In the genomic region with DNA sequence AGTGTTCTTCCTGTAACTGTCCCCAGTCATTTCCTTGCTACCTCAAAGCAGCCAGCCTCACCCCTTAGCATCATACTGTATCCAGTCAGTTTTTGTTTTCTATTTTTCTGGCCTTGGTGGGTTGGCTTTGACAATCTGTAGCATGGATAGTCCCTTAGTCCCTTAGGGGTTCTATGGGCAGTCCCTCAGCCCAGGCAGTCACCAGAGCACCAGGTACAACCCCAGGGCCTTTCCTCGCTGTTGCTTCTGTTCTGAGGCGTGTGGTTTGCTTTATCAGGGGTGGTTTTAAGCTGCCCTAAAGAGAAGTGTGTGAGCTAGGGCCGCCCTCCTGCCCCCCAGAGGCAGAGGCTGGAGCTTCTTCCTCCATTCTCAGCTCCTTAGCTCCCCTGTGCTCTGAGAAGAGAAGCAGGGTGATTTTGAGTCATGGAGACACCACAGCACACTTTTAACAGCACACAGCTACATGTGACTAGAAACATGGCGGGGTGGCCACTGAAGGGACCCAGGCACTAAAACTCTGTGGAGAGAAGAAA, we compare ENCODE assay signal across 10 mouse cellular contexts. TPM values are rescaled to one million over a fixed set of nuclear protein-coding genes. Genes with fewer than 3 reads are reported as not detected.
DNase-seq lines count a peak whose midpoint lies in the region; ATAC-seq and TF ChIP-seq lines count a peak whose summit lies in the region.
"Had no signal": no experiment of that assay in that cellular context is flagged by ENCODE, and none has a peak within 500 bp of the region (broad histone marks: within the 10 kb centered on the region; RNA-seq: fewer than 3 reads in every experiment).

No protein-coding gene starts in this region.

- no peaks in the 10 kb centered on the region for H3K4me1 ChIP-seq in intestine, embryonic 16.5 days (ENCODE audit: control insufficient read depth, insufficient read depth, low read length)
- H3K4me1 ChIP-seq in intestine, embryonic 15.5 days (replicated peaks) = no peaks in the 10 kb centered on the region
- peaks cover 26 to 38% of the 10 kb centered on the region in 2 experiments for H3K4me1 ChIP-seq in MEL (ENCODE audit: control insufficient read depth in 1 of 2, insufficient read depth in 2 of 2, low read length in 2 of 2)
- no peaks in the 10 kb centered on the region for H3K4me1 ChIP-seq in intestine, postnatal 0 days (replicated peaks; ENCODE audit: control insufficient read depth, insufficient read depth, low read length)

- TF ChIP-seq POLR2A in MEL (IDR thresholded peaks at IDR 0.05; ENCODE audit: control insufficient read depth in 1 of 2, insufficient read depth in 1 of 2, low read depth in 1 of 2, low read length in 2 of 2, poor library complexity in 1 of 2) = peak in 1 of 2 experiments; percentile 50; a peak in 1 of 4 replicates

- no peak overlapping the region for H3K27ac ChIP-seq in intestine, embryonic 16.5 days (ENCODE audit: low read length)
- no peak overlapping the region for H3K27ac ChIP-seq in intestine, embryonic 15.5 days
- peak overlapping the region; percentile 89 for H3K27ac ChIP-seq in MEL (ENCODE audit: control insufficient read depth, low read depth, low read length)
- no peak overlapping the region for H3K27ac ChIP-seq in intestine, postnatal 0 days (ENCODE audit: low read depth, low read length)

- peaks cover 4% of the 10 kb centered on the region for H3K36me3 ChIP-seq in intestine, embryonic 16.5 days (ENCODE audit: control insufficient read depth, insufficient read depth, low read length)
- peaks cover 20% of the 10 kb centered on the region for H3K36me3 ChIP-seq in intestine, embryonic 15.5 days
- peaks cover 18 to 43% of the 10 kb centered on the region in 2 experiments for H3K36me3 ChIP-seq in MEL (ENCODE audit: control insufficient read depth in 1 of 2, insufficient read depth in 2 of 2, low read length in 2 of 2)
- peaks cover 66% of the 10 kb centered on the region for H3K36me3 ChIP-seq in intestine, postnatal 0 days (ENCODE audit: control insufficient read depth, insufficient read depth)
- H3K36me3 ChIP-seq in splenic B cell, adult 2 months (ENCODE audit: control insufficient read depth, insufficient read depth, low read length, poor library complexity, severe bottlenecking) = peaks cover 4% of the 10 kb centered on the region; the same call in 1 of the 2 replicates

- H3K79me2 ChIP-seq in MEL (ENCODE audit: control insufficient read depth, insufficient read depth, low read length, poor library complexity) = no peaks in the 10 kb centered on the region

- whole genome bisulfite sequencing in intestine, embryonic 16.5 days = 81% methylated on average over 4 of the region's 4 CpGs
- 88% methylated on average over 4 of the region's 4 CpGs for WGBS in intestine, embryonic 15.5 days
- WGBS in intestine, postnatal 0 days = 74% methylated on average over 4 of the region's 4 CpGs

- intact Hi-C loops in gastrocnemius, postnatal 36 days (cut with DNase I) = loop anchor here (10.0 kb wide), 1 partner anchor 369 kb away; no protein-coding TSS in a partner anchor

- peak; percentile 92 for DNase-seq in MEL (ENCODE audit: low read depth, low spot score)
- peak; percentile 34 for DNase-seq in splenic B cell, adult 2 months (ENCODE audit: low read depth, low spot score)
- DNase-seq in ovary, postnatal 14 days (ENCODE audit: low spot score) = no peak
- no peak for DNase-seq in gastrocnemius, postnatal 36 days
- no peak for DNase-seq in yolk sac, embryonic 10.5 days (ENCODE audit: low spot score)
- DNase-seq: embryo, embryonic 11 days had no signal

- H3K9ac ChIP-seq in intestine, embryonic 16.5 days (ENCODE audit: low read depth, low read length) = no peak overlapping the region
- no peak overlapping the region for H3K9ac ChIP-seq in intestine, embryonic 15.5 days
- peak overlapping the region; percentile 11 for H3K9ac ChIP-seq in MEL (ENCODE audit: control insufficient read depth, low read depth, low read length, poor library complexity, severe bottlenecking)
- no peak overlapping the region for H3K9ac ChIP-seq in intestine, postnatal 0 days (ENCODE audit: low read depth, low read length)

- no peaks in the 10 kb centered on the region for H3K9me3 ChIP-seq in intestine, embryonic 16.5 days (ENCODE audit: control insufficient read depth, low read length)
- H3K9me3 ChIP-seq in intestine, embryonic 15.5 days = no peaks in the 10 kb centered on the region
- no peaks in the 10 kb centered on the region for H3K9me3 ChIP-seq in MEL (replicated peaks; ENCODE audit: insufficient read depth, low read length)
- H3K9me3 ChIP-seq in intestine, postnatal 0 days (ENCODE audit: control insufficient read depth) = no peaks in the 10 kb centered on the region

- H3K4me2 ChIP-seq in intestine, embryonic 16.5 days (ENCODE audit: low read depth, low read length) = no peak overlapping the region
- H3K4me2 ChIP-seq in intestine, embryonic 15.5 days (replicated peaks) = no peak overlapping the region
- H3K4me2 ChIP-seq in intestine, postnatal 0 days (replicated peaks; ENCODE audit: low read depth) = no peak overlapping the region
- H3K4me2 ChIP-seq: heart, embryonic 11.5 days had no signal

- TF ChIP-seq CTCF in MEL (IDR thresholded peaks at IDR 0.05 in 2 of 3, conservative IDR thresholded peaks at IDR 0.05 in 1 of 3; ENCODE audit: control insufficient read depth in 1 of 3, insufficient read depth in 1 of 3, low read depth in 2 of 3, low read length in 3 of 3, poor library complexity in 1 of 3, severe bottlenecking in 1 of 3) = peak; percentile 38 to 90 (median 77)
- TF ChIP-seq CTCF in intestine, postnatal 0 days (IDR thresholded peaks at IDR 0.05; ENCODE audit: low read depth) = peak; percentile 25

- peak; percentile 40 for TF ChIP-seq RAD21 in MEL (IDR thresholded peaks at IDR 0.05; ENCODE audit: low read depth, low read length)

- ATAC-seq in intestine, embryonic 16.5 days = peak; percentile 43; the same call in 1 of the 2 replicates
- no peak for ATAC-seq in intestine, embryonic 15.5 days
- no peak for ATAC-seq in intestine, postnatal 0 days

- no peaks in the 10 kb centered on the region for H3K27me3 ChIP-seq in intestine, embryonic 16.5 days (replicated peaks; ENCODE audit: control insufficient read depth, insufficient read depth, low read length)
- H3K27me3 ChIP-seq in intestine, embryonic 15.5 days (replicated peaks) = no peaks in the 10 kb centered on the region
- no peaks in the 10 kb centered on the region for H3K27me3 ChIP-seq in MEL (ENCODE audit: control insufficient read depth in 1 of 2, insufficient read depth in 2 of 2, low read length in 2 of 2)
- no peaks in the 10 kb centered on the region for H3K27me3 ChIP-seq in intestine, postnatal 0 days (replicated peaks; ENCODE audit: control insufficient read depth, insufficient read depth, low read length)
- no peaks in the 10 kb centered on the region for H3K27me3 ChIP-seq in splenic B cell, adult 2 months (ENCODE audit: control insufficient read depth, insufficient read depth, low read length, poor library complexity, severe bottlenecking)

- peak; percentile 85 to 86 for TF ChIP-seq EP300 in MEL (IDR thresholded peaks at IDR 0.05; ENCODE audit: low read depth in 1 of 2, low read length in 2 of 2)

- no peak overlapping the region for H3K4me3 ChIP-seq in intestine, embryonic 16.5 days (ENCODE audit: low read length)
- H3K4me3 ChIP-seq in intestine, embryonic 15.5 days (replicated peaks) = no peak overlapping the region
- no peak overlapping the region for H3K4me3 ChIP-seq in MEL (ENCODE audit: control insufficient read depth in 1 of 2, insufficient read depth in 1 of 2, low read depth in 2 of 2, low read length in 2 of 2)
- no peak overlapping the region for H3K4me3 ChIP-seq in intestine, postnatal 0 days (ENCODE audit: low read depth, low read length)

TF ChIP-seq in MEL, 35 proteins besides CTCF, POLR2A, EP300 and RAD21 (continues in another document):
- TF ChIP-seq TCF12 (IDR thresholded peaks at IDR 0.05; ENCODE audit: low read depth, low read length) (peak; percentile 68), ELF1 (IDR thresholded peaks at IDR 0.05; ENCODE audit: low read depth, low read length) (no peak), TAL1 (IDR thresholded peaks at IDR 0.05; ENCODE audit: low read length) (no peak), MAX (IDR thresholded peaks at IDR 0.05; ENCODE audit: low read length) (peak; percentile 67), ETS1 (IDR thresholded peaks at IDR 0.05; ENCODE audit: low read depth, low read length) (peak; percentile 75), ZMIZ1 (IDR thresholded peaks at IDR 0.05; ENCODE audit: low read depth, low read length) (peak; percentile 90), TBP (IDR thresholded peaks at IDR 0.05; ENCODE audit: low read depth, low read length) (peak; percentile 88), GATA1 (IDR thresholded peaks at IDR 0.05; ENCODE audit: low read depth, low read length) (peak; percentile 71), MAFK (IDR thresholded peaks at IDR 0.05; ENCODE audit: borderline replicate concordance, low read depth, low read length) (no peak), HCFC1 (IDR thresholded peaks at IDR 0.05; ENCODE audit: low read depth, low read length) (0 out of 2 replicates have a peak, but pooled peaks have one; percentile 46), ZC3H11A (IDR thresholded peaks at IDR 0.05; ENCODE audit: low read depth, low read length) (0 out of 2 replicates have a peak, but pooled peaks have one; percentile 19), BHLHE40 (IDR thresholded peaks at IDR 0.05; ENCODE audit: borderline replicate concordance, low read depth, low read length) (peak; percentile 52; the same call in 1 of the 2 replicates), SMC3 (IDR thresholded peaks at IDR 0.05; ENCODE audit: low read depth, low read length) (peak; percentile 56), CHD1 (IDR thresholded peaks at IDR 0.05; ENCODE audit: low read depth, low read length) (no peak), KAT2A (conservative IDR thresholded peaks at IDR 0.05; ENCODE audit: low read depth, low read length) (no peak), ZKSCAN1 (IDR thresholded peaks at IDR 0.05; ENCODE audit: low read depth, low read length) (no peak), MEF2A (IDR thresholded peaks at IDR 0.05; ENCODE audit: extremely low read depth, insufficient replicate concordance, low read depth, low read length, poor library complexity, severe bottlenecking) (no peak), MAZ (IDR thresholded peaks at IDR 0.05; ENCODE audit: low read depth, low read length) (no peak), MXI1 (IDR thresholded peaks at IDR 0.05; ENCODE audit: low read depth, low read length) (peak; percentile 61; the same call in 1 of the 2 replicates)

RNA-seq across cellular contexts. Expression of gene Fbxl22, which starts 10.4 kb away (rescaled TPM):
- 12.7 and 14.1 TPM in 2 replicates for polyA plus RNA-seq in intestine, embryonic 16.5 days (2015; fragmentation: Nextera tagmentation; extraction: Ambion mirVana)
- polyA plus RNA-seq in intestine, embryonic 15.5 days (2015; fragmentation: Nextera tagmentation; extraction: Ambion mirVana) = 12.8 and 12.9 TPM in 2 replicates
- 0.29 and 0.35 TPM in 2 replicates for total RNA-seq in MEL (2012; rRNA removed)
- polyA plus RNA-seq in MEL (2012; ENCODE audit: insufficient read depth in 1 of 2, insufficient read length in 2 of 2, low read depth in 1 of 2, low replicate concordance in 2 of 2, missing spikeins in 1 of 2) = under 1 TPM in 1 of 2 experiments, not detected in 1; 0.47 TPM
- polyA plus RNA-seq in intestine, postnatal 0 days (2015; fragmentation: Nextera tagmentation; extraction: Ambion mirVana) = 12.9 and 15.4 TPM in 2 replicates
- 1 to 10 TPM; 3.7 to 5.4 TPM for total RNA-seq in gastrocnemius, postnatal 36 days (2021)

Comparison
In these comparisons a context has a peak if more than half of its experiments do, and no peak if none do; other contexts are left out.
1. DNase-seq: peak in MEL (single experiment) and splenic B cell, adult 2 months (single experiment); none in ovary, postnatal 14 days (single experiment), gastrocnemius, postnatal 36 days (0 of 2) and yolk sac, embryonic 10.5 days (single experiment).